Mouse (Mus musculus) bone marrow, adult 2 months (tissue): ENCODE data around the gene Erp29. TPM values are rescaled to one million over a fixed set of nuclear protein-coding genes. Genes with fewer than 3 reads are reported as not detected.
A peak's percentile ranks its signal among the peaks of the same experiment; 100 is the strongest.

Source experiments
- H3K27ac ChIP-seq: fragments of 200-500 bp; 2 replicates; pipeline ENCODE4 v1.5.1; 2012; ENCODE audit warnings: low read depth, mild to moderate bottlenecking, control low read depth, inconsistent platforms, low read length; ENCODE audit not compliant: control insufficient read depth, poor library complexity, insufficient read depth
- H3K4me1 ChIP-seq: fragments of 200-500 bp; 2 replicates; pipeline ENCODE4 v1.6.1; 2011; ENCODE audit warnings: low read length; ENCODE audit not compliant: control insufficient read depth, insufficient read depth
- H3K4me3 ChIP-seq: fragments of 200-500 bp; replicated peaks from 2 replicates; pipeline ENCODE3; 2011; ENCODE audit warnings: mild to moderate bottlenecking, low read depth, low read length, control low read depth; ENCODE audit not compliant: control insufficient read depth
- CTCF ChIP-seq: fragments of 200-500 bp; IDR thresholded peaks from 2 replicates; pipeline ENCODE4 v1.5.1; 2011; ENCODE audit warnings: low read length, control low read depth; ENCODE audit not compliant: control insufficient read depth, insufficient read depth
- POLR2A ChIP-seq: fragments of 200-500 bp; IDR thresholded peaks from 2 replicates; pipeline ENCODE4 v1.6.1; 2011; ENCODE audit warnings: low read depth, mild to moderate bottlenecking, control low read depth, low read length, borderline replicate concordance; ENCODE audit not compliant: control insufficient read depth
- WGBS: fragments of 180-500 bp; shearing (Covaris S2); methylation state at CpG from one replicate; pipeline ENCODE4 v1.1.7; 2018; 5-methylcytosine and 5-hydroxymethylcytosine counted together
- polyA plus RNA-seq: library from polyadenylated mRNA; stranded (reverse); fragments of >200 nt; gene quantifications from 2 replicates; pipeline ENCODE4 v1.2.4, GENCODE M21; 2011; ENCODE audit warnings: low replicate concordance; ENCODE audit not compliant: missing spikeins, insufficient read depth, insufficient read length

Erp29 gene
- polyA plus RNA-seq, 1 experiment = 240 TPM

GRCm38 (mm10) chr5:121443548-121443947, 8.8 kb downstream of the Erp29 start:
- 87% methylated on average over 3 of the region's 3 CpGs for whole genome bisulfite sequencing
- Histone ChIP-seq H3K27ac (no peak overlapping the region), H3K4me3 (no peak overlapping the region), H3K4me1 (no peaks in the 10 kb centered on the region)
- TF ChIP-seq CTCF (0 out of 2 replicates have a peak, but pooled peaks have one; percentile 3), POLR2A (no peak)

GRCm38 (mm10) chr5:121438756-121439155, 13.6 kb downstream of the Erp29 start:
- 91% methylated on average over 11 of the region's 11 CpGs for WGBS
- H3K4me1 ChIP-seq = 0 out of 2 replicates have a peak, but pooled peaks cover 1% of the 10 kb centered on the region
- no peak for TF ChIP-seq CTCF
- TF ChIP-seq POLR2A = no peak
- H3K27ac ChIP-seq = no peak overlapping the region
- H3K4me3 ChIP-seq = no peak overlapping the region

GRCm38 (mm10) chr5:121438131-121438530, 14.2 kb downstream of the Erp29 start:
- Histone ChIP-seq H3K27ac (no peak overlapping the region; the same call in 1 of the 2 replicates), H3K4me3 (no peak overlapping the region), H3K4me1 (0 out of 2 replicates have a peak, but pooled peaks cover 1% of the 10 kb centered on the region)
- no peak for TF ChIP-seq CTCF
- no peak for TF ChIP-seq POLR2A
- 78% methylated on average over 5 of the region's 5 CpGs for WGBS

- TF ChIP-seq POLR2A (no peak), CTCF (no peak)
- 89% methylated on average over 3 of the region's 3 CpGs for WGBS
- Histone ChIP-seq H3K4me3 (no peak overlapping the region), H3K27ac (no peak overlapping the region), H3K4me1 (no peaks in the 10 kb centered on the region)
Observed at GRCm38 (mm10) chr5:121428954-121429353, 23.4 kb downstream of the Erp29 start.

- Histone ChIP-seq H3K27ac (no peak overlapping the region), H3K4me1 (no peaks in the 10 kb centered on the region), H3K4me3 (no peak overlapping the region)
- TF ChIP-seq POLR2A (no peak), CTCF (no peak)
- WGBS = 92% methylated on average over 10 of the region's 10 CpGs
Observed at GRCm38 (mm10) chr5:121423297-121423696, 29.0 kb downstream of the Erp29 start.

GRCm38 (mm10) chr5:121422787-121423186, 29.5 kb downstream of the Erp29 start:
- Histone ChIP-seq H3K4me3 (no peak overlapping the region), H3K27ac (no peak overlapping the region), H3K4me1 (no peaks in the 10 kb centered on the region)
- TF ChIP-seq CTCF (no peak), POLR2A (no peak)
- 90% methylated on average over 6 of the region's 6 CpGs for WGBS

GRCm38 (mm10) chr5:121420721-121421120, 31.6 kb downstream of the Erp29 start:
- 88% methylated on average over 9 of the region's 9 CpGs for WGBS
- Histone ChIP-seq H3K27ac (no peak overlapping the region), H3K4me1 (no peaks in the 10 kb centered on the region), H3K4me3 (no peak overlapping the region)
- TF ChIP-seq CTCF (no peak), POLR2A (no peak)

- 87% methylated on average over 4 of the region's 4 CpGs for WGBS
- no peak overlapping the region for H3K4me3 ChIP-seq
- TF ChIP-seq POLR2A (no peak), CTCF (no peak)
- no peak overlapping the region for H3K27ac ChIP-seq
- H3K4me1 ChIP-seq = no peaks in the 10 kb centered on the region; the same call in 1 of the 2 replicates
Observed at GRCm38 (mm10) chr5:121410975-121411374, 41.3 kb downstream of the Erp29 start.

GRCm38 (mm10) chr5:121407856-121408255, 44.5 kb downstream of the Erp29 start:
- H3K4me3 ChIP-seq = no peak overlapping the region
- no peaks in the 10 kb centered on the region; the same call in 1 of the 2 replicates for H3K4me1 ChIP-seq
- no peak overlapping the region for H3K27ac ChIP-seq
- 92% methylated on average over 8 of the region's 8 CpGs for WGBS
- TF ChIP-seq POLR2A = no peak
- TF ChIP-seq CTCF = no peak
